Mouse (Mus musculus) lung, postnatal 0 days (tissue): ENCODE data around the gene Il1b. TPM values are rescaled to one million over a fixed set of nuclear protein-coding genes. Genes with fewer than 3 reads are reported as not detected.

Experiments
- ATAC-seq: fragments of 200-750 bp; cut with Nextera tagmentation; 2 replicates; pipeline ENCODE4 v1.8.0; 2017; ENCODE audit warnings: moderate library complexity
- DNase-seq: peaks from one replicate; pipeline ENCODE4 v3.0.0-alpha.2; 2016; ENCODE audit warnings: low spot score
- H3K27ac ChIP-seq: fragments of 300-500 bp; sonication (generic); 2 replicates; pipeline ENCODE4 v1.5.1; 2014; ENCODE audit warnings: antibody characterized with exemption, mild to moderate bottlenecking, low read length, mixed read lengths
- H3K27me3 ChIP-seq: fragments of 300-500 bp; sonication (generic); replicated peaks from 2 replicates; pipeline ENCODE4 v1.6.1; 2014; ENCODE audit warnings: low read length, mixed read lengths; ENCODE audit not compliant: insufficient read depth
- H3K36me3 ChIP-seq: fragments of 300-500 bp; sonication (generic); 2 replicates; pipeline ENCODE4 v1.6.1; 2014; ENCODE audit warnings: low read length, mixed read lengths; ENCODE audit not compliant: insufficient read depth
- H3K4me1 ChIP-seq: fragments of 300-500 bp; sonication (generic); 2 replicates; pipeline ENCODE4 v1.6.1; 2014; ENCODE audit warnings: antibody characterized with exemption, low read depth, low read length, mixed read lengths; ENCODE audit not compliant: insufficient read depth
- H3K4me2 ChIP-seq: fragments of 300-500 bp; sonication (generic); replicated peaks from 2 replicates; pipeline ENCODE4 v1.6.1; 2014; ENCODE audit warnings: low read depth, mild to moderate bottlenecking, low read length, moderate library complexity, mixed read lengths
- H3K4me3 ChIP-seq: fragments of 300-500 bp; sonication (generic); 2 replicates; pipeline ENCODE4 v1.5.1; 2014; ENCODE audit warnings: low read depth, low read length
- H3K9ac ChIP-seq: fragments of 300-500 bp; sonication (generic); replicated peaks from 2 replicates; pipeline ENCODE4 v1.6.1; 2014; ENCODE audit warnings: low read depth, mild to moderate bottlenecking
- H3K9me3 ChIP-seq: fragments of 300-500 bp; sonication (generic); 2 replicates; pipeline ENCODE4 v1.6.1; 2016; ENCODE audit warnings: low read length, mixed read lengths
- CTCF ChIP-seq: IDR thresholded peaks from 2 replicates; pipeline ENCODE4 v1.5.1; 2016; ENCODE audit warnings: antibody characterized with exemption, mild to moderate bottlenecking
- EP300 ChIP-seq: IDR thresholded peaks from 2 replicates; pipeline ENCODE4 v1.6.1; 2016; ENCODE audit warnings: antibody characterized with exemption, mild to moderate bottlenecking, control low read depth
- WGBS: fragments of 180-500 bp; shearing (Covaris S2); extraction: QIAGEN DNeasy Blood & Tissue Kit; methylation state at CpG from one replicate; pipeline ENCODE4 v1.1.7; 2014; 5-methylcytosine and 5-hydroxymethylcytosine counted together
- polyA plus RNA-seq: library from polyadenylated mRNA; unstranded; fragments of >200 nt; fragmentation: Nextera tagmentation; extraction: Ambion mirVana; gene quantifications from 2 replicates; pipeline ENCODE4 v1.2.1, GENCODE M21; 2015

Gene Il1b
- polyA plus RNA-seq, 1 experiment from 2014 or later: 5.0 TPM

GRCm38 (mm10) chr2:129322117-129322635 lies 48.8 kb downstream of the Il1b start:
- Histone ChIP-seq H3K4me1 (no peaks in the 10 kb centered on the region), H3K27ac (no peak overlapping the region), H3K4me3 (no peak overlapping the region), H3K4me2 (no peak overlapping the region), H3K36me3 (no peaks in the 10 kb centered on the region), H3K27me3 (no peaks in the 10 kb centered on the region), H3K9ac (no peak overlapping the region), H3K9me3 (no peaks in the 10 kb centered on the region)
- WGBS: 51% methylated on average over 1 of the region's 1 CpGs
- ATAC-seq: no peak
- DNase-seq: no peak
- TF ChIP-seq CTCF (no peak), EP300 (no peak)

- Histone ChIP-seq H3K4me3 (no peak overlapping the region), H3K27ac (no peak overlapping the region), H3K27me3 (no peaks in the 10 kb centered on the region), H3K9me3 (no peaks in the 10 kb centered on the region), H3K9ac (no peak overlapping the region), H3K4me2 (no peak overlapping the region), H3K36me3 (no peaks in the 10 kb centered on the region), H3K4me1 (no peaks in the 10 kb centered on the region)
- WGBS: 75% methylated on average over 8 of the region's 8 CpGs
- no peak for ATAC-seq
- no peak for TF ChIP-seq CTCF
- no peak for TF ChIP-seq EP300
- DNase-seq: peak; percentile 33
Measured at GRCm38 (mm10) chr2:129320033-129320605, 50.8 kb downstream of the Il1b start.

- WGBS: 52% methylated on average over 4 of the region's 4 CpGs
- ATAC-seq (no peak), DNase-seq (peak; percentile 54)
- Histone ChIP-seq H3K36me3 (no peaks in the 10 kb centered on the region), H3K4me2 (no peak overlapping the region), H3K27me3 (no peaks in the 10 kb centered on the region), H3K4me1 (no peaks in the 10 kb centered on the region), H3K4me3 (no peak overlapping the region), H3K9ac (no peak overlapping the region), H3K27ac (no peak overlapping the region), H3K9me3 (no peaks in the 10 kb centered on the region)
- no peak for TF ChIP-seq CTCF
- TF ChIP-seq EP300: 0 out of 2 replicates have a peak, but pooled peaks have one; percentile 15
Measured at GRCm38 (mm10) chr2:129315831-129316230, 55.1 kb downstream of the Il1b start.

GRCm38 (mm10) chr2:129314880-129315279 lies 56.1 kb downstream of the Il1b start:
- no peaks in the 10 kb centered on the region for H3K36me3 ChIP-seq
- no peak overlapping the region for H3K4me3 ChIP-seq
- no peak overlapping the region for H3K27ac ChIP-seq
- DNase-seq (no peak), ATAC-seq (no peak)
- H3K4me1 ChIP-seq: no peaks in the 10 kb centered on the region
- no peak overlapping the region for H3K9ac ChIP-seq
- no peaks in the 10 kb centered on the region for H3K27me3 ChIP-seq
- H3K4me2 ChIP-seq: no peak overlapping the region
- H3K9me3 ChIP-seq: no peaks in the 10 kb centered on the region
- 66% methylated on average over 6 of the region's 6 CpGs for WGBS
- TF ChIP-seq EP300 (no peak), CTCF (no peak)

Other genes with a start within 250 kb of the Il1b start
- gene Chchd5, start 241.4 kb downstream of the Il1b start, polyA plus RNA-seq: 21.1 and 21.4 TPM in 2 replicates
- gene Slc20a1, start 172.4 kb downstream of the Il1b start, polyA plus RNA-seq: 10.0 and 10.5 TPM in 2 replicates
- gene Ckap2l, start 73.9 kb downstream of the Il1b start, polyA plus RNA-seq: 2.6 and 3.2 TPM in 2 replicates
- 0.66 and 4.5 TPM in 2 replicates for gene Il1a, start 61.2 kb downstream of the Il1b start, polyA plus RNA-seq
- not detected in 2 replicates for gene F830045P16Rik, start 165.5 kb upstream of the Il1b start, polyA plus RNA-seq
- 30.1 and 35.4 TPM in 2 replicates for gene Sirpa, start 221.7 kb upstream of the Il1b start, polyA plus RNA-seq